In the genomic region with DNA sequence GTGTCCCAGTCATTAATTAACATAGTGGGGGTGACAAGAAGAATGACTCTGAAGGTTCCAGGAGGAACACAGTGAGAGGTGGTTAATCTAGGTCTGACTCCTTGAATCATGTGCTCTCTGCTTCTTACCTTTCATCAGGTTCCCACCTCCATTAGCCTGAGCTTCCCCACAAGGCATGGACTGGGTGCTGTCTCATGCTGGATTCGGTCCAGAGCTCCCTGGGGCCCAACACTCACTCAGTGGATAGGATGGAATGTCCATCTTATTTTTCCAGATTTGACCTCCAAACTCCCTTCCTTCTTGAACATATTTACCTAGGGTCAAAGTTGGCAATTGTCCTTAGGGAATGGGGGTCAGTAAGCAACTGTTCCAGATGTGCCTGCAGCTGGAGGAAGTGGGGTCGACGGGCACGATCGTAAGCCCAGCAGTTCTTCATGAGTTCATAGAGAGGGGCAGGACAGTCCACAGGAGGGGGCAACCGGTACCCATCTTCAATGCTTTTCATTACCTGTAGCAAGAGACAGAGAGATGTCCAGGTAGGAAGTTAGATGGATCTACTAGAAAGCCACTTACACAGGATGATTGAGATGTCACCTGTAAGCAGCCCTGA, we compare ENCODE assay signal across 32 mouse cellular contexts. TPM values are rescaled to one million over a fixed set of nuclear protein-coding genes. Genes with fewer than 3 reads are reported as not detected.
DNase-seq lines count a peak whose midpoint lies in the region; ATAC-seq lines count a peak whose summit lies in the region.
"Had no signal": no experiment of that assay in that cellular context is flagged by ENCODE, and none has a peak within 500 bp of the region (broad histone marks: within the 10 kb centered on the region; RNA-seq: fewer than 3 reads in every experiment).

No protein-coding gene starts in this region.

- peaks cover 40% of the 10 kb centered on the region for H3K36me3 ChIP-seq in heart, embryonic 11.5 days (ENCODE audit: control insufficient read depth, insufficient read depth, low read length)
- peaks cover 22% of the 10 kb centered on the region for H3K36me3 ChIP-seq in liver, embryonic 11.5 days (ENCODE audit: control insufficient read depth, insufficient read depth, low read length)
- H3K36me3 ChIP-seq in liver, embryonic 12.5 days: peaks cover 54% of the 10 kb centered on the region

- 81% methylated on average over 6 of the region's 6 CpGs for WGBS in heart, embryonic 11.5 days (ENCODE audit: insufficient replicate concordance)
- 88% methylated on average over 6 of the region's 6 CpGs for whole genome bisulfite sequencing in liver, embryonic 11.5 days
- WGBS in liver, embryonic 12.5 days (ENCODE audit: insufficient replicate concordance): 74% methylated on average over 6 of the region's 6 CpGs

- peak overlapping the region; percentile 66; the same call in 1 of the 2 replicates for H3K27ac ChIP-seq in heart, embryonic 11.5 days (ENCODE audit: low read depth, low read length)
- H3K27ac ChIP-seq in liver, embryonic 11.5 days (ENCODE audit: low read depth, low read length): no peak overlapping the region
- H3K27ac ChIP-seq in liver, embryonic 12.5 days: no peak overlapping the region
- H3K27ac ChIP-seq in brown adipose tissue, adult 24 weeks (replicated peaks; ENCODE audit: low read depth, low read length): 0 out of 2 replicates have a peak overlapping the region, but pooled peaks have one; percentile 0
- H3K27ac ChIP-seq: forebrain, embryonic 15.5 days; hindbrain, embryonic 10.5 days; intestine, embryonic 15.5 days; limb, embryonic 15.5 days; midbrain, embryonic 15.5 days; neural tube, embryonic 13.5 days had no signal

- no peaks in the 10 kb centered on the region for H3K27me3 ChIP-seq in heart, embryonic 11.5 days (ENCODE audit: control insufficient read depth, insufficient read depth, low read length)
- no peaks in the 10 kb centered on the region for H3K27me3 ChIP-seq in liver, embryonic 11.5 days (replicated peaks; ENCODE audit: control insufficient read depth, insufficient read depth, low read length)
- no peaks in the 10 kb centered on the region for H3K27me3 ChIP-seq in liver, embryonic 12.5 days (replicated peaks)
- H3K27me3 ChIP-seq: forebrain, embryonic 15.5 days; intestine, embryonic 15.5 days; limb, embryonic 15.5 days; midbrain, embryonic 15.5 days; neural tube, embryonic 13.5 days; stomach, embryonic 15.5 days had no signal

- H3K4me1 ChIP-seq in heart, embryonic 11.5 days (ENCODE audit: control insufficient read depth, insufficient read depth, low read length): peaks cover 49% of the 10 kb centered on the region
- peaks cover 10% of the 10 kb centered on the region; the same call in 1 of the 2 replicates for H3K4me1 ChIP-seq in liver, embryonic 11.5 days (replicated peaks; ENCODE audit: control insufficient read depth, insufficient read depth, low read length)
- peaks cover 9% of the 10 kb centered on the region; the same call in 1 of the 2 replicates for H3K4me1 ChIP-seq in liver, embryonic 12.5 days
- peaks cover 16% of the 10 kb centered on the region for H3K4me1 ChIP-seq in brown adipose tissue, adult 24 weeks (ENCODE audit: control insufficient read depth, insufficient read depth, insufficient read length, low read length)
- H3K4me1 ChIP-seq: midbrain, embryonic 15.5 days; neural tube, embryonic 13.5 days had no signal

- H3K9ac ChIP-seq in heart, embryonic 11.5 days (ENCODE audit: low read depth, low read length): no peak overlapping the region
- H3K9ac ChIP-seq in liver, embryonic 11.5 days (ENCODE audit: low read depth, low read length): no peak overlapping the region
- no peak overlapping the region for H3K9ac ChIP-seq in liver, embryonic 12.5 days
- H3K9ac ChIP-seq: forebrain, embryonic 15.5 days; intestine, embryonic 15.5 days; limb, embryonic 15.5 days; midbrain, embryonic 15.5 days; neural tube, embryonic 13.5 days; stomach, embryonic 15.5 days had no signal

- H3K9me3 ChIP-seq in heart, embryonic 11.5 days (replicated peaks; ENCODE audit: control insufficient read depth, low read length): no peaks in the 10 kb centered on the region
- no peaks in the 10 kb centered on the region for H3K9me3 ChIP-seq in liver, embryonic 11.5 days (ENCODE audit: control insufficient read depth, low read length)
- H3K9me3 ChIP-seq in liver, embryonic 12.5 days (replicated peaks): no peaks in the 10 kb centered on the region
- H3K9me3 ChIP-seq: forebrain, embryonic 15.5 days; hindbrain, embryonic 10.5 days; intestine, embryonic 15.5 days; limb, embryonic 15.5 days; midbrain, embryonic 15.5 days; neural tube, embryonic 13.5 days; stomach, embryonic 15.5 days had no signal

- no peak overlapping the region for H3K4me3 ChIP-seq in heart, embryonic 11.5 days (ENCODE audit: low read depth, low read length)
- H3K4me3 ChIP-seq in liver, embryonic 11.5 days (ENCODE audit: low read depth, low read length): no peak overlapping the region
- H3K4me3 ChIP-seq in liver, embryonic 12.5 days: no peak overlapping the region
- H3K4me3 ChIP-seq in brown adipose tissue, adult 24 weeks (ENCODE audit: insufficient read depth, low read depth, low read length): no peak overlapping the region
- H3K4me3 ChIP-seq: forebrain, embryonic 15.5 days; hindbrain, embryonic 10.5 days; intestine, embryonic 15.5 days; limb, embryonic 15.5 days; midbrain, embryonic 15.5 days; neural tube, embryonic 13.5 days; stomach, embryonic 15.5 days had no signal

- intact Hi-C loops in heart, postnatal 10 days (cut with DNase I): no loop called here

- no peak for ATAC-seq in heart, embryonic 11.5 days (replicated peaks; ENCODE audit: insufficient number of reproducible peaks, low FRiP score, low TSS enrichment)
- no peak for ATAC-seq in liver, embryonic 11.5 days (replicated peaks; ENCODE audit: low FRiP score)
- no peak for ATAC-seq in liver, embryonic 12.5 days
- ATAC-seq in granulocyte monocyte progenitor cell, adult 5-6 weeks (replicated peaks; ENCODE audit: poor library complexity, severe bottlenecking): no peak
- ATAC-seq: forebrain, embryonic 15.5 days; hindbrain, embryonic 16.5 days; intestine, embryonic 15.5 days; midbrain, embryonic 15.5 days had no signal

- DNase-seq in heart, postnatal 10 days: no peak
- DNase-seq in liver, embryonic 11.5 days (ENCODE audit: low spot score): peak; percentile 20
- peak; percentile 58 for DNase-seq in 3T3-L1 (ENCODE audit: low read depth, low spot score)
- DNase-seq: adrenal gland, postnatal 10 days; cerebellum, adult 8-10 months; gastrocnemius, postnatal 10 days; kidney, adult 8-10 months; kidney, postnatal 14 days; left cerebral cortex, postnatal 4 days; lung, postnatal 4 days; right cerebral cortex, adult 18-20 months; thymus, adult 2 months had no signal

- no peak overlapping the region for H3K4me2 ChIP-seq in heart, embryonic 11.5 days
- H3K4me2 ChIP-seq in liver, embryonic 11.5 days: no peak overlapping the region
- no peak overlapping the region for H3K4me2 ChIP-seq in liver, embryonic 12.5 days
- H3K4me2 ChIP-seq: forebrain, embryonic 15.5 days; intestine, embryonic 15.5 days; limb, embryonic 15.5 days; midbrain, embryonic 15.5 days; neural tube, embryonic 13.5 days; stomach, embryonic 15.5 days had no signal

RNA-seq across cellular contexts. Expression of a gene that starts 10.9 kb away (rescaled TPM):
- 159 and 177 TPM in 2 replicates for polyA plus RNA-seq in heart, embryonic 11.5 days (2014; fragmentation: Nextera tagmentation; extraction: Ambion mirVana)
- 100 to 1,000 TPM; 104 to 121 TPM for total RNA-seq in heart, postnatal 10 days (2021)
- 113 TPM in 2 replicates for polyA plus RNA-seq in liver, embryonic 11.5 days (2014; fragmentation: Nextera tagmentation; extraction: Ambion mirVana)
- polyA plus RNA-seq in liver, embryonic 12.5 days (2016; fragmentation: Nextera tagmentation; extraction: Ambion mirVana): 66.3 and 66.5 TPM in 2 replicates
- 16.2 and 22.0 TPM in 2 replicates for polyA plus RNA-seq in brown adipose tissue, adult 24 weeks (2012; ENCODE audit: insufficient read depth, insufficient read length, missing spikeins)
- total RNA-seq in granulocyte monocyte progenitor cell, adult 5-6 weeks (2014; fragmentation: Nextera tagmentation): 116 and 131 TPM in 2 replicates
- total RNA-seq in granulocyte monocyte progenitor cell, adult 5-6 weeks (2017): 17.6 and 17.8 TPM in 2 replicates

RNA-seq across cellular contexts. Expression of a gene that starts 12.7 kb away (rescaled TPM):
- 1.7 and 2.3 TPM in 2 replicates for polyA plus RNA-seq in heart, embryonic 11.5 days (2014; fragmentation: Nextera tagmentation; extraction: Ambion mirVana)
- total RNA-seq in heart, postnatal 10 days (2021): under 1 TPM; 0.60 to 0.72 TPM
- 1.1 and 1.4 TPM in 2 replicates for polyA plus RNA-seq in liver, embryonic 11.5 days (2014; fragmentation: Nextera tagmentation; extraction: Ambion mirVana)
- 2.6 and 3.4 TPM in 2 replicates for polyA plus RNA-seq in liver, embryonic 12.5 days (2016; fragmentation: Nextera tagmentation; extraction: Ambion mirVana)
- polyA plus RNA-seq in brown adipose tissue, adult 24 weeks (2012; ENCODE audit: insufficient read depth, insufficient read length, missing spikeins): not detected in 2 replicates
- total RNA-seq in granulocyte monocyte progenitor cell, adult 5-6 weeks (2014; fragmentation: Nextera tagmentation): 0.56 and 0.86 TPM in 2 replicates
- total RNA-seq in granulocyte monocyte progenitor cell, adult 5-6 weeks (2017): 0.04 TPM in 1 of 2 replicates, not detected in the other
- total RNA-seq: megakaryocyte-erythroid progenitor cell, adult 5-6 weeks; MEL had no signal

RNA-seq across cellular contexts. Expression of a gene that starts 35.9 kb away (rescaled TPM):
- 0.23 and 0.25 TPM in 2 replicates for polyA plus RNA-seq in heart, embryonic 11.5 days (2014; fragmentation: Nextera tagmentation; extraction: Ambion mirVana)
- 1 to 10 TPM; 1.2 to 1.6 TPM for total RNA-seq in heart, postnatal 10 days (2021)
- 0.04 and 0.08 TPM in 2 replicates for polyA plus RNA-seq in liver, embryonic 11.5 days (2014; fragmentation: Nextera tagmentation; extraction: Ambion mirVana)
- polyA plus RNA-seq in liver, embryonic 12.5 days (2016; fragmentation: Nextera tagmentation; extraction: Ambion mirVana): not detected in 2 replicates
- polyA plus RNA-seq in brown adipose tissue, adult 24 weeks (2012; ENCODE audit: insufficient read depth, insufficient read length, missing spikeins): not detected in 2 replicates
- not detected in 2 replicates for total RNA-seq in granulocyte monocyte progenitor cell, adult 5-6 weeks (2014; fragmentation: Nextera tagmentation)
- total RNA-seq in granulocyte monocyte progenitor cell, adult 5-6 weeks (2017): not detected in 2 replicates
- total RNA-seq: megakaryocyte-erythroid progenitor cell, adult 5-6 weeks; MEL had no signal
- polyA plus RNA-seq: liver, embryonic 16.5 days had no signal

RNA-seq across cellular contexts. Expression of a gene that starts 39.7 kb away (rescaled TPM):
- not detected in 2 replicates for polyA plus RNA-seq in heart, embryonic 11.5 days (2014; fragmentation: Nextera tagmentation; extraction: Ambion mirVana)
- not detected for total RNA-seq in heart, postnatal 10 days (2021)
- not detected in 2 replicates for polyA plus RNA-seq in liver, embryonic 11.5 days (2014; fragmentation: Nextera tagmentation; extraction: Ambion mirVana)
- polyA plus RNA-seq in liver, embryonic 12.5 days (2016; fragmentation: Nextera tagmentation; extraction: Ambion mirVana): not detected in 2 replicates
- not detected in 2 replicates for polyA plus RNA-seq in brown adipose tissue, adult 24 weeks (2012; ENCODE audit: insufficient read depth, insufficient read length, missing spikeins)
- total RNA-seq in granulocyte monocyte progenitor cell, adult 5-6 weeks (2014; fragmentation: Nextera tagmentation): 1.6 TPM in 1 of 2 replicates, not detected in the other
- total RNA-seq in granulocyte monocyte progenitor cell, adult 5-6 weeks (2017): not detected in 2 replicates
- total RNA-seq: gastrocnemius, postnatal 10 days; layer of hippocampus, adult 18-20 months; layer of hippocampus, postnatal 14 days; left cerebral cortex, adult 8-10 months; left cerebral cortex, postnatal 4 days; MEL had no signal
- polyA plus RNA-seq: C2C12; embryonic facial prominence, embryonic 14.5 days; forebrain, embryonic 15.5 days; hindbrain, embryonic 10.5 days; hindbrain, embryonic 16.5 days; intestine, embryonic 15.5 days; limb, embryonic 15.5 days; liver, embryonic 16.5 days; midbrain, embryonic 15.5 days; neural tube, embryonic 13.5 days; stomach, embryonic 15.5 days had no signal

RNA-seq across cellular contexts. Expression of a gene that starts 44.9 kb away (rescaled TPM):
- not detected in 2 replicates for polyA plus RNA-seq in heart, embryonic 11.5 days (2014; fragmentation: Nextera tagmentation; extraction: Ambion mirVana)
- total RNA-seq in heart, postnatal 10 days (2021): under 1 TPM; 0.25 to 0.31 TPM
- polyA plus RNA-seq in liver, embryonic 11.5 days (2014; fragmentation: Nextera tagmentation; extraction: Ambion mirVana): not detected in 2 replicates
- polyA plus RNA-seq in liver, embryonic 12.5 days (2016; fragmentation: Nextera tagmentation; extraction: Ambion mirVana): not detected in 2 replicates
- not detected in 2 replicates for polyA plus RNA-seq in brown adipose tissue, adult 24 weeks (2012; ENCODE audit: insufficient read depth, insufficient read length, missing spikeins)
- not detected in 2 replicates for total RNA-seq in granulocyte monocyte progenitor cell, adult 5-6 weeks (2014; fragmentation: Nextera tagmentation)
- not detected in 2 replicates for total RNA-seq in granulocyte monocyte progenitor cell, adult 5-6 weeks (2017)
- total RNA-seq: gastrocnemius, postnatal 10 days; layer of hippocampus, adult 18-20 months; left cerebral cortex, adult 8-10 months; megakaryocyte-erythroid progenitor cell, adult 5-6 weeks; MEL had no signal
- polyA plus RNA-seq: C2C12; embryonic facial prominence, embryonic 14.5 days; forebrain, embryonic 15.5 days; hindbrain, embryonic 10.5 days; hindbrain, embryonic 16.5 days; intestine, embryonic 15.5 days; limb, embryonic 15.5 days; liver, embryonic 16.5 days; midbrain, embryonic 15.5 days; neural tube, embryonic 13.5 days; stomach, embryonic 15.5 days; thymus, adult 2 months had no signal

Comparison
In these comparisons a context has a peak if more than half of its experiments do, and no peak if none do; other contexts are left out.
1. H3K27ac ChIP-seq: peak in heart, embryonic 11.5 days (single experiment) and brown adipose tissue, adult 24 weeks (single experiment); none in liver, embryonic 11.5 days (single experiment) and liver, embryonic 12.5 days (single experiment).
2. DNase-seq: peak in liver, embryonic 11.5 days (single experiment) and 3T3-L1 (single experiment); none in heart, postnatal 10 days (0 of 2).